Comparison of ENCODE assay signal across 13 mouse cellular contexts in genomic region chr15:102744416-102744815, GRCm38 (mm10). TPM values are rescaled to one million over a fixed set of nuclear protein-coding genes. Genes with fewer than 3 reads are reported as not detected.
DNase-seq lines count a peak whose midpoint lies in the region; ATAC-seq and TF ChIP-seq lines count a peak whose summit lies in the region.
"Had no signal": no experiment of that assay in that cellular context is flagged by ENCODE, and none has a peak within 500 bp of the region (broad histone marks: within the 10 kb centered on the region; RNA-seq: fewer than 3 reads in every experiment).

No protein-coding gene starts in this region.

- H3K36me3 ChIP-seq in forebrain, embryonic 13.5 days (ENCODE audit: poor library complexity, severe bottlenecking), result no peaks in the 10 kb centered on the region
- H3K36me3 ChIP-seq in hindbrain, postnatal 0 days (ENCODE audit: insufficient read depth, low read length), result no peaks in the 10 kb centered on the region
- H3K36me3 ChIP-seq: G1E; limb, embryonic 13.5 days; lung, embryonic 15.5 days had no signal

- peak overlapping the region; percentile 60 for H3K9ac ChIP-seq in forebrain, embryonic 13.5 days
- no peak overlapping the region for H3K9ac ChIP-seq in hindbrain, postnatal 0 days (replicated peaks; ENCODE audit: low read length)
- H3K9ac ChIP-seq: lung, embryonic 15.5 days had no signal

- peaks cover 78% of the 10 kb centered on the region for H3K27me3 ChIP-seq in forebrain, embryonic 13.5 days
- H3K27me3 ChIP-seq in hindbrain, postnatal 0 days (ENCODE audit: insufficient read depth, low read length), result no peaks in the 10 kb centered on the region

- H3K4me3 ChIP-seq in forebrain, embryonic 13.5 days, result no peak overlapping the region
- H3K4me3 ChIP-seq in hindbrain, postnatal 0 days (ENCODE audit: low read length), result no peak overlapping the region
- H3K4me3 ChIP-seq: limb, embryonic 13.5 days; lung, embryonic 15.5 days had no signal

- no peak for ATAC-seq in forebrain, embryonic 13.5 days
- ATAC-seq in hindbrain, postnatal 0 days, result no peak
- no peak for ATAC-seq in monocyte, adult 5-6 weeks (replicated peaks; ENCODE audit: insufficient number of reproducible peaks, low FRiP score, low TSS enrichment, poor library complexity, severe bottlenecking)

- peak; percentile 32 for DNase-seq in cerebellum, adult 11-12 months
- DNase-seq in cerebellum, postnatal 36 days, result no peak
- DNase-seq in hindbrain, postnatal 0 days (ENCODE audit: low spot score), result no peak
- peak; percentile 46 for DNase-seq in neural tube, embryonic 10.5 days (ENCODE audit: extremely low spot score, low spot score)
- no peak for DNase-seq in ovary, postnatal 36 days (ENCODE audit: low spot score)
- no peak for DNase-seq in left cerebral cortex, adult 9 months (ENCODE audit: low spot score in 2 of 2)
- DNase-seq: heart, adult 18-20 months; kidney, adult 2 months had no signal

- H3K27ac ChIP-seq in forebrain, embryonic 13.5 days, result peak overlapping the region; percentile 91
- peak overlapping the region; percentile 95 for H3K27ac ChIP-seq in hindbrain, postnatal 0 days
- H3K27ac ChIP-seq: limb, embryonic 13.5 days; lung, embryonic 15.5 days had no signal

- WGBS in forebrain, embryonic 13.5 days, result 13% methylated on average over 7 of the region's 7 CpGs
- WGBS in hindbrain, postnatal 0 days, result 25% methylated on average over 7 of the region's 7 CpGs

- H3K9me3 ChIP-seq in forebrain, embryonic 13.5 days (replicated peaks), result no peaks in the 10 kb centered on the region
- no peaks in the 10 kb centered on the region for H3K9me3 ChIP-seq in hindbrain, postnatal 0 days (ENCODE audit: low read length)
- H3K9me3 ChIP-seq: G1E; limb, embryonic 13.5 days; lung, embryonic 15.5 days had no signal

- H3K4me1 ChIP-seq in forebrain, embryonic 13.5 days, result peaks cover 56% of the 10 kb centered on the region
- H3K4me1 ChIP-seq in hindbrain, postnatal 0 days (ENCODE audit: insufficient read depth, low read length), result peaks cover 20% of the 10 kb centered on the region

- no peak for TF ChIP-seq CTCF in hindbrain, postnatal 0 days (IDR thresholded peaks at IDR 0.05; ENCODE audit: low read depth)

- peak overlapping the region; percentile 35 for H3K4me2 ChIP-seq in forebrain, embryonic 13.5 days
- 0 out of 2 replicates have a peak overlapping the region, but pooled peaks have one; percentile 5 for H3K4me2 ChIP-seq in hindbrain, postnatal 0 days (ENCODE audit: low read depth, low read length)
- H3K4me2 ChIP-seq: lung, embryonic 15.5 days had no signal

RNA-seq across cellular contexts. Expression of gene Calcoco1, which starts 22.4 kb away (rescaled TPM):
- polyA plus RNA-seq in forebrain, embryonic 13.5 days (2015; fragmentation: Nextera tagmentation; extraction: Ambion mirVana), result 45.0 and 48.7 TPM in 2 replicates
- total RNA-seq in hindbrain, postnatal 0 days (2014; rRNA removed), result 26.6 and 32.4 TPM in 2 replicates
- polyA plus RNA-seq in hindbrain, postnatal 0 days (2015; fragmentation: Nextera tagmentation; extraction: Ambion mirVana), result 29.8 and 30.3 TPM in 2 replicates
- total RNA-seq in monocyte, adult 5-6 weeks (2017), result 34.7 to 46.4 TPM (median 44.7 TPM) in 3 replicates

Comparison
In these comparisons a context has a peak if more than half of its experiments do, and no peak if none do; other contexts are left out.
1. DNase-seq: peak in cerebellum, adult 11-12 months (single experiment) and neural tube, embryonic 10.5 days (single experiment); none in cerebellum, postnatal 36 days (0 of 2), hindbrain, postnatal 0 days (single experiment), ovary, postnatal 36 days (single experiment) and left cerebral cortex, adult 9 months (0 of 2).